Mouse (Mus musculus): ENCODE results near the gene Rassf1.

- no peak for TF ChIP-seq CTCF (conservative IDR thresholded peaks at IDR 0.05 in 1 of 2, IDR thresholded peaks at IDR 0.05 in 1 of 2; ENCODE audit: low read depth in 2 of 2, low read length in 2 of 2)
- TF ChIP-seq ELF1 (IDR thresholded peaks at IDR 0.05; ENCODE audit: low read depth, low read length), result no peak
- TF ChIP-seq MAFK (IDR thresholded peaks at IDR 0.05; ENCODE audit: insufficient replicate concordance, low read length), result no peak
- no peak for TF ChIP-seq E2F4 (IDR thresholded peaks at IDR 0.05; ENCODE audit: insufficient replicate concordance, low read depth, low read length)
- TF ChIP-seq POLR2A (IDR thresholded peaks at IDR 0.05; ENCODE audit: low read depth, low read length), result no peak
- TF ChIP-seq CHD1 (IDR thresholded peaks at IDR 0.05; ENCODE audit: low read depth, low read length), result no peak
- no peak for TF ChIP-seq USF2 (conservative IDR thresholded peaks at IDR 0.05; ENCODE audit: low read depth, low read length)
- TF ChIP-seq JUN (IDR thresholded peaks at IDR 0.05; ENCODE audit: insufficient read depth, low read depth, low read length), result no peak
Measured at GRCm38 (mm10) chr9:107572327-107572662, 20.9 kb downstream of the Rassf1 start.
